9 mouse cellular contexts compared by ENCODE assay signal in genomic region chr8:94861352-94861910, GRCm38 (mm10). TPM values are rescaled to one million over a fixed set of nuclear protein-coding genes. Genes with fewer than 3 reads are reported as not detected.
DNase-seq lines count a peak whose midpoint lies in the region; ATAC-seq and TF ChIP-seq lines count a peak whose summit lies in the region.
"Had no signal": no experiment of that assay in that cellular context is flagged by ENCODE, and none has a peak within 500 bp of the region (broad histone marks: within the 10 kb centered on the region; RNA-seq: fewer than 3 reads in every experiment).

No protein-coding gene starts in this region.

- no peak overlapping the region for H3K4me2 ChIP-seq in neural tube, embryonic 15.5 days
- no peak overlapping the region for H3K4me2 ChIP-seq in intestine, embryonic 15.5 days (replicated peaks)
- H3K4me2 ChIP-seq in lung, postnatal 0 days (replicated peaks; ENCODE audit: low read depth, low read length): no peak overlapping the region
- H3K4me2 ChIP-seq: midbrain, embryonic 12.5 days had no signal

- no peak overlapping the region for H3K27ac ChIP-seq in neural tube, embryonic 15.5 days (replicated peaks)
- no peak overlapping the region for H3K27ac ChIP-seq in intestine, embryonic 15.5 days
- H3K27ac ChIP-seq in lung, postnatal 0 days (ENCODE audit: low read length): no peak overlapping the region
- H3K27ac ChIP-seq: midbrain, embryonic 12.5 days had no signal

- no peaks in the 10 kb centered on the region for H3K27me3 ChIP-seq in neural tube, embryonic 15.5 days (replicated peaks)
- no peaks in the 10 kb centered on the region for H3K27me3 ChIP-seq in intestine, embryonic 15.5 days (replicated peaks)
- no peaks in the 10 kb centered on the region for H3K27me3 ChIP-seq in lung, postnatal 0 days (replicated peaks; ENCODE audit: insufficient read depth, low read length)
- H3K27me3 ChIP-seq: midbrain, embryonic 12.5 days had no signal

- peaks cover 18% of the 10 kb centered on the region for H3K4me1 ChIP-seq in neural tube, embryonic 15.5 days
- H3K4me1 ChIP-seq in intestine, embryonic 15.5 days (replicated peaks): 0 out of 2 replicates have a peak, but pooled peaks cover 2% of the 10 kb centered on the region
- no peaks in the 10 kb centered on the region; the same call in 1 of the 2 replicates for H3K4me1 ChIP-seq in lung, postnatal 0 days (ENCODE audit: insufficient read depth, low read depth, low read length)

- TF ChIP-seq EP300 in lung, postnatal 0 days (IDR thresholded peaks at IDR 0.05): no peak

- peaks cover 57% of the 10 kb centered on the region for H3K36me3 ChIP-seq in neural tube, embryonic 15.5 days
- peaks cover 44% of the 10 kb centered on the region for H3K36me3 ChIP-seq in intestine, embryonic 15.5 days
- H3K36me3 ChIP-seq in lung, postnatal 0 days (ENCODE audit: insufficient read depth, low read length): peaks cover 28% of the 10 kb centered on the region

- peak; percentile 93 for TF ChIP-seq CTCF in lung, postnatal 0 days (IDR thresholded peaks at IDR 0.05)

- no peak overlapping the region for H3K9ac ChIP-seq in neural tube, embryonic 15.5 days (replicated peaks)
- no peak overlapping the region for H3K9ac ChIP-seq in intestine, embryonic 15.5 days
- no peak overlapping the region for H3K9ac ChIP-seq in lung, postnatal 0 days (replicated peaks; ENCODE audit: low read depth)
- H3K9ac ChIP-seq: midbrain, embryonic 12.5 days had no signal

- ATAC-seq in neural tube, embryonic 15.5 days (ENCODE audit: low FRiP score): no peak
- ATAC-seq in common myeloid progenitor, adult 5-6 weeks (replicated peaks; ENCODE audit: low read depth, poor library complexity, severe bottlenecking): peak; percentile 70
- ATAC-seq in intestine, embryonic 15.5 days: peak; percentile 48; the same call in 1 of the 2 replicates
- ATAC-seq in lung, postnatal 0 days: 0 out of 2 replicates have a peak, but pooled peaks have one; percentile 33

- 79% methylated on average over 8 of the region's 8 CpGs for WGBS in neural tube, embryonic 15.5 days
- 68% methylated on average over 8 of the region's 8 CpGs for WGBS in intestine, embryonic 15.5 days
- 71% methylated on average over 8 of the region's 8 CpGs for WGBS in lung, postnatal 0 days

- H3K4me3 ChIP-seq in neural tube, embryonic 15.5 days (replicated peaks): no peak overlapping the region
- H3K4me3 ChIP-seq in intestine, embryonic 15.5 days (replicated peaks): no peak overlapping the region
- no peak overlapping the region for H3K4me3 ChIP-seq in lung, postnatal 0 days (ENCODE audit: low read depth, low read length)
- H3K4me3 ChIP-seq: midbrain, embryonic 12.5 days had no signal

- no peaks in the 10 kb centered on the region for H3K9me3 ChIP-seq in neural tube, embryonic 15.5 days (replicated peaks)
- H3K9me3 ChIP-seq in intestine, embryonic 15.5 days: no peaks in the 10 kb centered on the region
- no peaks in the 10 kb centered on the region for H3K9me3 ChIP-seq in lung, postnatal 0 days (ENCODE audit: low read length)
- H3K9me3 ChIP-seq: midbrain, embryonic 12.5 days had no signal

- DNase-seq in adrenal gland, adult (ENCODE audit: inconsistent age in 2 of 2, low spot score in 1 of 2): peak; percentile 60 to 86
- no peak for DNase-seq in adrenal gland, adult 8-10 months
- DNase-seq in neural tube, embryonic 10.5 days (ENCODE audit: extremely low spot score, low spot score): peak; percentile 62
- DNase-seq in lung, postnatal 0 days (ENCODE audit: low spot score): peak; percentile 77
- DNase-seq in spleen, postnatal 36 days (ENCODE audit: low spot score in 2 of 2): peak; percentile 54 to 64

RNA-seq across cellular contexts. Expression of gene Polr2c, which starts 4.2 kb away (rescaled TPM):
- total RNA-seq in adrenal gland, adult 8-10 months (2022): 10 to 100 TPM; 55.9 to 91.6 (median 71.1) TPM
- polyA plus RNA-seq in neural tube, embryonic 15.5 days (2015; fragmentation: Nextera tagmentation; extraction: Ambion mirVana): 117 and 122 TPM in 2 replicates
- total RNA-seq in common myeloid progenitor, adult 5-6 weeks (2017): 51.3 and 54.3 TPM in 2 replicates
- 126 and 134 TPM in 2 replicates for polyA plus RNA-seq in intestine, embryonic 15.5 days (2015; fragmentation: Nextera tagmentation; extraction: Ambion mirVana)
- polyA plus RNA-seq in lung, postnatal 0 days (2015; fragmentation: Nextera tagmentation; extraction: Ambion mirVana): 98.4 and 103 TPM in 2 replicates

RNA-seq across cellular contexts. Expression of gene Dok4, which starts 14.7 kb away (rescaled TPM):
- total RNA-seq in adrenal gland, adult 8-10 months (2022): 10 to 100 TPM in 2 of 4 experiments, 1 to 10 TPM in 2; 6.5 to 13.8 (median 9.8) TPM
- polyA plus RNA-seq in neural tube, embryonic 15.5 days (2015; fragmentation: Nextera tagmentation; extraction: Ambion mirVana): 100 and 116 TPM in 2 replicates
- total RNA-seq in common myeloid progenitor, adult 5-6 weeks (2017): 0.78 and 0.82 TPM in 2 replicates
- polyA plus RNA-seq in intestine, embryonic 15.5 days (2015; fragmentation: Nextera tagmentation; extraction: Ambion mirVana): 39.4 and 40.3 TPM in 2 replicates
- polyA plus RNA-seq in lung, postnatal 0 days (2015; fragmentation: Nextera tagmentation; extraction: Ambion mirVana): 42.7 and 47.5 TPM in 2 replicates

RNA-seq across cellular contexts. Expression of gene Ciapin1, which starts 23.3 kb away (rescaled TPM):
- total RNA-seq in adrenal gland, adult 8-10 months (2022): 10 to 100 TPM; 67.0 to 99.3 (median 78.5) TPM
- 177 and 195 TPM in 2 replicates for polyA plus RNA-seq in neural tube, embryonic 15.5 days (2015; fragmentation: Nextera tagmentation; extraction: Ambion mirVana)
- 32.4 and 34.1 TPM in 2 replicates for total RNA-seq in common myeloid progenitor, adult 5-6 weeks (2017)
- polyA plus RNA-seq in intestine, embryonic 15.5 days (2015; fragmentation: Nextera tagmentation; extraction: Ambion mirVana): 89.8 and 94.6 TPM in 2 replicates
- polyA plus RNA-seq in lung, postnatal 0 days (2015; fragmentation: Nextera tagmentation; extraction: Ambion mirVana): 66.7 and 74.5 TPM in 2 replicates

RNA-seq across cellular contexts. Expression of gene Coq9, which starts 23.3 kb away (rescaled TPM):
- 100 to 1,000 TPM; 145 to 165 (median 158) TPM for total RNA-seq in adrenal gland, adult 8-10 months (2022)
- 61.4 and 66.6 TPM in 2 replicates for polyA plus RNA-seq in neural tube, embryonic 15.5 days (2015; fragmentation: Nextera tagmentation; extraction: Ambion mirVana)
- 16.8 and 30.8 TPM in 2 replicates for total RNA-seq in common myeloid progenitor, adult 5-6 weeks (2017)
- 97.5 and 110 TPM in 2 replicates for polyA plus RNA-seq in intestine, embryonic 15.5 days (2015; fragmentation: Nextera tagmentation; extraction: Ambion mirVana)
- polyA plus RNA-seq in lung, postnatal 0 days (2015; fragmentation: Nextera tagmentation; extraction: Ambion mirVana): 47.1 and 51.4 TPM in 2 replicates

RNA-seq across cellular contexts. Expression of gene Ccl17, which starts 51.2 kb away (rescaled TPM):
- total RNA-seq in adrenal gland, adult 8-10 months (2022): 1 to 10 TPM in 3 of 4 experiments, under 1 TPM in 1; 0.55 to 4.4 (median 1.7) TPM
- polyA plus RNA-seq in neural tube, embryonic 15.5 days (2015; fragmentation: Nextera tagmentation; extraction: Ambion mirVana): 0.92 and 1.1 TPM in 2 replicates
- 1.1 and 4.9 TPM in 2 replicates for total RNA-seq in common myeloid progenitor, adult 5-6 weeks (2017)
- not detected in 2 replicates for polyA plus RNA-seq in intestine, embryonic 15.5 days (2015; fragmentation: Nextera tagmentation; extraction: Ambion mirVana)
- polyA plus RNA-seq in lung, postnatal 0 days (2015; fragmentation: Nextera tagmentation; extraction: Ambion mirVana): 5.7 and 9.1 TPM in 2 replicates
- polyA plus RNA-seq: midbrain, embryonic 12.5 days had no signal
